Mouse (Mus musculus): ENCODE data around the gene Amelx. TPM values are rescaled to one million over a fixed set of nuclear protein-coding genes. Genes with fewer than 3 reads are reported as not detected.

Gene Amelx
- polyA plus RNA-seq (2016; fragmentation: Nextera tagmentation; extraction: Ambion mirVana): not detected in 2 replicates

GRCm38 (mm10) chrX:169187100-169187499, at the start of gene Amelx:
TSS of gene Amelx (minus strand) at chrX:169187200.
- Histone ChIP-seq H3K9me3 (replicated peaks) (no peaks in the 10 kb centered on the region), H3K27me3 (replicated peaks) (no peaks in the 10 kb centered on the region; the same call in 1 of the 2 replicates), H3K4me3 (no peak within 1 kb of the TSS), H3K9ac (no peak within 1 kb of the TSS), H3K4me2 (no peak within 1 kb of the TSS), H3K36me3 (no peaks in the 10 kb centered on the region), H3K27ac (no peak within 1 kb of the TSS), H3K4me1 (no peaks in the 10 kb centered on the region)
- WGBS (ENCODE audit: insufficient replicate concordance): 62% methylated on average over 5 of the region's 5 CpGs
- ATAC-seq: no peak

DNA sequence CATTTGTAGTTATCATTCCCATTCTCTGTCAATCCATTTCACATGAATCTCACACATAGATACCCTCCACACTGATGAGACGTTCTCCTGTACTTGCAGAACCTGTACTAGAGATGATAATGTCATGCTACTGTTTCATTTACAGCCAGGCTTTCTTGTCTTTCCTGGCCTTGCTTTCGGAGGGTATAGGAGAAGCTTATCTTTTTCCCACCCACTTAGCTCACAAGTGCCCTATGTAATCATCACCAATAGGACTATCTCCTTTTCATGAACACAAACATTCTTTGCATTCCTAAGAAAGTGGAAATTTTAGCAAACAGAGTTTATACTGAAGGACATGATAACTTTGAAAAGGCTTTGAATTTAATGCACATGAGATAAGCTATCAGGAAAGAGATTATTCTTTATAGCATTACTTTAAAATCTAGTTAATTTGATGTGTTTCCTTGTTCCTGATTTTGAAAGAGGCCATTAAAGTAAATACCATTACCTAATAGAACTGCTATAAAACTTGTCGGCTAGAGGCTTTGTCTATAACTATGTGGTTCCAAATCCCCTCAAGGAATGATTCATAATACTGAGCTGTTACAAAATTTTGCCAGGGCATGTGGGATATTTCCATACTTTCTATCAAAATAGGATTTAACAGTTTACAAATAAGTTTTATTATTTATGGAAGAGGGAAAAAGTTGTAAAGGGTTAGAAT, 35.5 kb upstream of the Amelx start:
- H3K4me3 ChIP-seq: no peak overlapping the region
- no peak overlapping the region for H3K4me2 ChIP-seq
- H3K27ac ChIP-seq: no peak overlapping the region
- WGBS (ENCODE audit: insufficient replicate concordance): 42% methylated on average over 3 of the region's 3 CpGs
- no peaks in the 10 kb centered on the region for H3K36me3 ChIP-seq
- no peaks in the 10 kb centered on the region for H3K27me3 ChIP-seq (replicated peaks)
- ATAC-seq: no peak
- H3K9ac ChIP-seq: no peak overlapping the region
- no peaks in the 10 kb centered on the region for H3K4me1 ChIP-seq
- H3K9me3 ChIP-seq (replicated peaks): no peaks in the 10 kb centered on the region

GRCm38 (mm10) chrX:169220064-169220463, 33.1 kb upstream of the Amelx start:
- no peak overlapping the region for H3K27ac ChIP-seq
- H3K36me3 ChIP-seq: no peaks in the 10 kb centered on the region
- peak; percentile 51; the same call in 1 of the 2 replicates for ATAC-seq
- 0 out of 2 replicates have a peak overlapping the region, but pooled peaks have one; percentile 8 for H3K4me2 ChIP-seq
- H3K9me3 ChIP-seq (replicated peaks): no peaks in the 10 kb centered on the region
- no peaks in the 10 kb centered on the region for H3K4me1 ChIP-seq
- H3K4me3 ChIP-seq: no peak overlapping the region
- H3K27me3 ChIP-seq (replicated peaks): no peaks in the 10 kb centered on the region
- WGBS (ENCODE audit: insufficient replicate concordance): 36% methylated on average over 8 of the region's 8 CpGs
- H3K9ac ChIP-seq: no peak overlapping the region

DNA sequence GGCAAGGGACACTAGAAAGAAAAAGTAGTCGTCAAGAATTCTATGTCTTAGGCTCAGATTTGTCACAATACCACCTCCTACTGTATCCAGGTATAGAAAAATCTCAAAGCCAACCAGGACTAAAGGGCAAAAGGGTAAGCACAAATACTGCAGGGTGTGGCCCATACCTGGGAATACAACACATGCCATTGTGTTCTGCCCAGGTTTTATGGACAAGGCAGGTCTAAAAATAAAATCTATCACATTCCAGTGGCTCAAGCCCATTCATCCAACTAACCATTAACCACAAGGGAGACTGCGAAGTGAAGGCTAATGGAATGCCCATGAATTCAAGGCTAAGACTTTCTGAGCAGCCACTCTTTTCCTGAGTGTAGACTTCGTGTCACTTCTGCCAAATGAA, 23.0 kb upstream of the Amelx start:
- no peaks in the 10 kb centered on the region for H3K4me1 ChIP-seq
- H3K27ac ChIP-seq: no peak overlapping the region
- no peaks in the 10 kb centered on the region for H3K9me3 ChIP-seq (replicated peaks)
- no peak overlapping the region for H3K4me2 ChIP-seq
- H3K4me3 ChIP-seq: no peak overlapping the region
- no peaks in the 10 kb centered on the region; the same call in 1 of the 2 replicates for H3K27me3 ChIP-seq (replicated peaks)
- ATAC-seq: no peak
- no peak overlapping the region for H3K9ac ChIP-seq
- no peaks in the 10 kb centered on the region for H3K36me3 ChIP-seq
- 60% methylated on average over 3 of the region's 3 CpGs for WGBS (ENCODE audit: insufficient replicate concordance)

GRCm38 (mm10) chrX:169178634-169179033, 8.4 kb downstream of the Amelx start:
- Histone ChIP-seq H3K27me3 (replicated peaks) (no peaks in the 10 kb centered on the region), H3K36me3 (no peaks in the 10 kb centered on the region), H3K9me3 (replicated peaks) (no peaks in the 10 kb centered on the region), H3K4me3 (no peak overlapping the region), H3K27ac (no peak overlapping the region), H3K9ac (no peak overlapping the region), H3K4me1 (no peaks in the 10 kb centered on the region), H3K4me2 (no peak overlapping the region)
- WGBS (ENCODE audit: insufficient replicate concordance): 76% methylated on average over 2 of the region's 2 CpGs
- no peak for ATAC-seq

- no peak overlapping the region for H3K4me2 ChIP-seq
- no peak overlapping the region for H3K27ac ChIP-seq
- WGBS (ENCODE audit: insufficient replicate concordance): 43% methylated on average over 1 of the region's 1 CpGs
- no peak for ATAC-seq
- H3K27me3 ChIP-seq (replicated peaks): no peaks in the 10 kb centered on the region
- no peak overlapping the region for H3K9ac ChIP-seq
- H3K4me1 ChIP-seq: no peaks in the 10 kb centered on the region
- no peak overlapping the region for H3K4me3 ChIP-seq
- no peaks in the 10 kb centered on the region for H3K9me3 ChIP-seq (replicated peaks)
- no peaks in the 10 kb centered on the region for H3K36me3 ChIP-seq
These were observed 13.2 kb downstream of the Amelx start for GRCm38 (mm10) chrX:169173796-169174195.

DNA sequence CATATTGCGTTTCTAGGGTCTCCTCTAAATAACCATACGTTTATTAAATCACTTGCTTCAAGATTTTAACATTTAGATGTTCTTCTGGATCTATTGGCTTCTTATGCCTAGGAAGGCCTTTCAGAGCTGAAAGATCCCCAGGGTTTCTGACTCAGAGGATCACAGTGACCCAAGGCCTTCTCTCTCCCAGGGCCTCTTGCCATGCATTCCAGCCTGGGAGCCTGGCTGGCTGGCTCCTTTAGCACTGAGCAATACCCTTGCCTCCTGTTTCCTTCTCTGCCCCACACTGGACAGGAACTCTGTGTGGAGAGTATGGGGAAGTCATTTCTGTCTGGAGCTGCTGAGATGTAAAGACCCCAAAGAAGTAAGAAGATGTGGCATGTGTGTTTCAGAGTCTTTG, 16.0 kb downstream of the Amelx start:
- H3K4me1 ChIP-seq: no peaks in the 10 kb centered on the region
- ATAC-seq: no peak
- 68% methylated on average over 2 of the region's 2 CpGs for WGBS (ENCODE audit: insufficient replicate concordance)
- H3K27me3 ChIP-seq (replicated peaks): no peaks in the 10 kb centered on the region
- no peak overlapping the region for H3K4me2 ChIP-seq
- no peak overlapping the region for H3K4me3 ChIP-seq
- H3K27ac ChIP-seq: no peak overlapping the region
- no peaks in the 10 kb centered on the region for H3K36me3 ChIP-seq
- H3K9me3 ChIP-seq (replicated peaks): no peaks in the 10 kb centered on the region
- H3K9ac ChIP-seq: no peak overlapping the region

DNA sequence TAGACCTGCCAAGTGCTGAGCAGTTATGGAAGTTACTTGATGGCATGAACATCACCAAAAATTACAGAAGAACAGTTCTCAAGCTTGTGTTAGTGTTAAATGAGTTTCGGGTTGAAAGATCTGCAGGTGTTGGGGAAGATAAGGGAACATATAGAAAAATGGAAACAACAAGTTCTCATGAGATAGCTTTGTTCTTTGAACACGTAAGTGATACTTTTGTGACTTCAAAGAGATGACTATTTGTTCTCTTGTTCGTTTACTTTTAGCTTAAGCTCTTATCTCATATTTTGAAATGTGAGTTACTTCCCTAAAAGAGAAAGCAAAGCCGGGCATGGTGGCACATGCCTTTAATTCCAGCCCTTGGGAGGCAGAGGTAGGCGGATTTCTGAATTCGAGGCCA, 28.6 kb downstream of the Amelx start:
- no peak overlapping the region for H3K4me3 ChIP-seq
- WGBS (ENCODE audit: insufficient replicate concordance): 47% methylated on average over 6 of the region's 6 CpGs

GRCm38 (mm10) chrX:169153805-169154204, 33.2 kb downstream of the Amelx start:
- no peak overlapping the region for H3K9ac ChIP-seq
- H3K4me2 ChIP-seq: no peak overlapping the region
- H3K27me3 ChIP-seq (replicated peaks): no peaks in the 10 kb centered on the region
- no peak overlapping the region for H3K4me3 ChIP-seq
- no peaks in the 10 kb centered on the region for H3K9me3 ChIP-seq (replicated peaks)
- no peak overlapping the region for H3K27ac ChIP-seq
- no peak for ATAC-seq
- no peaks in the 10 kb centered on the region; the same call in 1 of the 2 replicates for H3K4me1 ChIP-seq
- H3K36me3 ChIP-seq: no peaks in the 10 kb centered on the region

More for the DNA sequence above, 28.6 kb downstream of the Amelx start:
- Histone ChIP-seq H3K36me3 (no peaks in the 10 kb centered on the region), H3K9ac (no peak overlapping the region), H3K27ac (no peak overlapping the region), H3K9me3 (replicated peaks) (no peaks in the 10 kb centered on the region), H3K27me3 (replicated peaks) (no peaks in the 10 kb centered on the region), H3K4me1 (no peaks in the 10 kb centered on the region; the same call in 1 of the 2 replicates), H3K4me2 (no peak overlapping the region)
- peak; percentile 55; the same call in 1 of the 2 replicates for ATAC-seq

- no peak for ATAC-seq
- H3K9ac ChIP-seq: no peak overlapping the region
- H3K9me3 ChIP-seq (replicated peaks): no peaks in the 10 kb centered on the region
- no peaks in the 10 kb centered on the region for H3K27me3 ChIP-seq (replicated peaks)
- WGBS (ENCODE audit: insufficient replicate concordance): 72% methylated on average over 9 of the region's 9 CpGs
- no peak overlapping the region for H3K27ac ChIP-seq
- no peaks in the 10 kb centered on the region for H3K4me1 ChIP-seq
- no peak overlapping the region for H3K4me2 ChIP-seq
- no peaks in the 10 kb centered on the region for H3K36me3 ChIP-seq
- no peak overlapping the region for H3K4me3 ChIP-seq
These were observed 46.5 kb downstream of the Amelx start for GRCm38 (mm10) chrX:169140467-169140866.

GRCm38 (mm10) chrX:169139758-169140157, 47.2 kb downstream of the Amelx start:
- 73% methylated on average over 7 of the region's 7 CpGs for WGBS (ENCODE audit: insufficient replicate concordance)
- Histone ChIP-seq H3K9me3 (replicated peaks) (no peaks in the 10 kb centered on the region), H3K4me1 (no peaks in the 10 kb centered on the region), H3K4me3 (no peak overlapping the region), H3K9ac (no peak overlapping the region), H3K27me3 (replicated peaks) (no peaks in the 10 kb centered on the region), H3K27ac (no peak overlapping the region), H3K4me2 (no peak overlapping the region), H3K36me3 (no peaks in the 10 kb centered on the region)
- ATAC-seq: no peak
